Mouse (Mus musculus): Measurements from ENCODE around the gene 1700020L24Rik. TPM values are rescaled to one million over a fixed set of nuclear protein-coding genes. Genes with fewer than 3 reads are reported as not detected.

1700020L24Rik gene
- polyA plus RNA-seq, 1 experiment = not detected

- H3K36me3 ChIP-seq (ENCODE audit: control insufficient read depth, insufficient read depth, low read length, poor library complexity, severe bottlenecking) = no peaks in the 10 kb centered on the region
- no peak overlapping the region for H3K4me3 ChIP-seq (ENCODE audit: low read depth, low read length)
- H3K9ac ChIP-seq (ENCODE audit: low read depth, poor library complexity, severe bottlenecking) = no peak overlapping the region
- TF ChIP-seq POLR2A (IDR thresholded peaks at IDR 0.05; ENCODE audit: insufficient read depth, low read length) (no peak), EP300 (IDR thresholded peaks at IDR 0.05; ENCODE audit: insufficient read depth, low read depth, low read length) (no peak), CTCF (IDR thresholded peaks at IDR 0.05; ENCODE audit: low read depth, low read length) (no peak)
- no peaks in the 10 kb centered on the region for H3K4me1 ChIP-seq (ENCODE audit: control insufficient read depth, insufficient read depth, low read length)
- H3K27me3 ChIP-seq (ENCODE audit: control insufficient read depth, insufficient read depth, low read length, poor library complexity, severe bottlenecking) = no peaks in the 10 kb centered on the region
- no peak overlapping the region for H3K27ac ChIP-seq (ENCODE audit: insufficient read depth, low read length)
- H3K9me3 ChIP-seq (replicated peaks; ENCODE audit: control insufficient read depth, insufficient read depth, low read length, poor library complexity, severe bottlenecking) = no peaks in the 10 kb centered on the region
Measured at GRCm38 (mm10) chr11:83417708-83418107, 19.8 kb upstream of the 1700020L24Rik start.

- H3K4me1 ChIP-seq (ENCODE audit: control insufficient read depth, insufficient read depth, low read length) = no peaks in the 10 kb centered on the region
- no peaks in the 10 kb centered on the region for H3K36me3 ChIP-seq (ENCODE audit: control insufficient read depth, insufficient read depth, low read length, poor library complexity, severe bottlenecking)
- no peak overlapping the region for H3K27ac ChIP-seq (ENCODE audit: insufficient read depth, low read length)
- H3K9ac ChIP-seq (ENCODE audit: low read depth, poor library complexity, severe bottlenecking) = no peak overlapping the region
- H3K4me3 ChIP-seq (ENCODE audit: low read depth, low read length) = peak overlapping the region; percentile 62
- TF ChIP-seq CTCF (IDR thresholded peaks at IDR 0.05; ENCODE audit: low read depth, low read length) = peak; percentile 50
- TF ChIP-seq EP300 (IDR thresholded peaks at IDR 0.05; ENCODE audit: insufficient read depth, low read depth, low read length) = no peak
- H3K27me3 ChIP-seq (ENCODE audit: control insufficient read depth, insufficient read depth, low read length, poor library complexity, severe bottlenecking) = no peaks in the 10 kb centered on the region
- no peaks in the 10 kb centered on the region for H3K9me3 ChIP-seq (replicated peaks; ENCODE audit: control insufficient read depth, insufficient read depth, low read length, poor library complexity, severe bottlenecking)
Measured at GRCm38 (mm10) chr11:83418566-83418965, 18.9 kb upstream of the 1700020L24Rik start.

GRCm38 (mm10) chr11:83420338-83420737 is 17.1 kb upstream of the 1700020L24Rik start:
- Histone ChIP-seq H3K27me3 (ENCODE audit: control insufficient read depth, insufficient read depth, low read length, poor library complexity, severe bottlenecking) (no peaks in the 10 kb centered on the region), H3K9ac (ENCODE audit: low read depth, poor library complexity, severe bottlenecking) (no peak overlapping the region), H3K4me3 (ENCODE audit: low read depth, low read length) (no peak overlapping the region), H3K27ac (ENCODE audit: insufficient read depth, low read length) (no peak overlapping the region), H3K36me3 (ENCODE audit: control insufficient read depth, insufficient read depth, low read length, poor library complexity, severe bottlenecking) (no peaks in the 10 kb centered on the region), H3K9me3 (replicated peaks; ENCODE audit: control insufficient read depth, insufficient read depth, low read length, poor library complexity, severe bottlenecking) (no peaks in the 10 kb centered on the region), H3K4me1 (ENCODE audit: control insufficient read depth, insufficient read depth, low read length) (no peaks in the 10 kb centered on the region)
- TF ChIP-seq CTCF (IDR thresholded peaks at IDR 0.05; ENCODE audit: low read depth, low read length) = peak; percentile 78
- TF ChIP-seq EP300 (IDR thresholded peaks at IDR 0.05; ENCODE audit: insufficient read depth, low read depth, low read length) = no peak

GRCm38 (mm10) chr11:83421305-83421704 is 16.2 kb upstream of the 1700020L24Rik start:
- H3K9me3 ChIP-seq (replicated peaks; ENCODE audit: control insufficient read depth, insufficient read depth, low read length, poor library complexity, severe bottlenecking) = no peaks in the 10 kb centered on the region
- no peak overlapping the region for H3K4me3 ChIP-seq (ENCODE audit: low read depth, low read length)
- H3K9ac ChIP-seq (ENCODE audit: low read depth, poor library complexity, severe bottlenecking) = no peak overlapping the region

GRCm38 (mm10) chr11:83424681-83425080 is 12.8 kb upstream of the 1700020L24Rik start:
- no peak for TF ChIP-seq POLR2A (IDR thresholded peaks at IDR 0.05; ENCODE audit: insufficient read depth, low read length)
- TF ChIP-seq CTCF (IDR thresholded peaks at IDR 0.05; ENCODE audit: low read depth, low read length) = peak; percentile 98
- H3K4me3 ChIP-seq (ENCODE audit: low read depth, low read length) = no peak overlapping the region
- no peak overlapping the region for H3K9ac ChIP-seq (ENCODE audit: low read depth, poor library complexity, severe bottlenecking)
- H3K9me3 ChIP-seq (replicated peaks; ENCODE audit: control insufficient read depth, insufficient read depth, low read length, poor library complexity, severe bottlenecking) = no peaks in the 10 kb centered on the region
- no peaks in the 10 kb centered on the region for H3K36me3 ChIP-seq (ENCODE audit: control insufficient read depth, insufficient read depth, low read length, poor library complexity, severe bottlenecking)
- H3K27me3 ChIP-seq (ENCODE audit: control insufficient read depth, insufficient read depth, low read length, poor library complexity, severe bottlenecking) = no peaks in the 10 kb centered on the region
- H3K4me1 ChIP-seq (ENCODE audit: control insufficient read depth, insufficient read depth, low read length) = no peaks in the 10 kb centered on the region
- no peak overlapping the region for H3K27ac ChIP-seq (ENCODE audit: insufficient read depth, low read length)

More at GRCm38 (mm10) chr11:83421305-83421704, 16.2 kb upstream of the 1700020L24Rik start:
- TF ChIP-seq EP300 (IDR thresholded peaks at IDR 0.05; ENCODE audit: insufficient read depth, low read depth, low read length) (no peak), POLR2A (IDR thresholded peaks at IDR 0.05; ENCODE audit: insufficient read depth, low read length) (no peak), CTCF (IDR thresholded peaks at IDR 0.05; ENCODE audit: low read depth, low read length) (no peak)
- Histone ChIP-seq H3K27ac (ENCODE audit: insufficient read depth, low read length) (no peak overlapping the region), H3K27me3 (ENCODE audit: control insufficient read depth, insufficient read depth, low read length, poor library complexity, severe bottlenecking) (no peaks in the 10 kb centered on the region), H3K36me3 (ENCODE audit: control insufficient read depth, insufficient read depth, low read length, poor library complexity, severe bottlenecking) (no peaks in the 10 kb centered on the region), H3K4me1 (ENCODE audit: control insufficient read depth, insufficient read depth, low read length) (no peaks in the 10 kb centered on the region)

GRCm38 (mm10) chr11:83426964-83427363 is 10.5 kb upstream of the 1700020L24Rik start:
- no peaks in the 10 kb centered on the region for H3K27me3 ChIP-seq (ENCODE audit: control insufficient read depth, insufficient read depth, low read length, poor library complexity, severe bottlenecking)
- TF ChIP-seq POLR2A (IDR thresholded peaks at IDR 0.05; ENCODE audit: insufficient read depth, low read length) (no peak), CTCF (IDR thresholded peaks at IDR 0.05; ENCODE audit: low read depth, low read length) (no peak)
- H3K9ac ChIP-seq (ENCODE audit: low read depth, poor library complexity, severe bottlenecking) = 0 out of 2 replicates have a peak overlapping the region, but pooled peaks have one; percentile 6
- no peaks in the 10 kb centered on the region for H3K9me3 ChIP-seq (replicated peaks; ENCODE audit: control insufficient read depth, insufficient read depth, low read length, poor library complexity, severe bottlenecking)
- peak overlapping the region; percentile 43 for H3K4me3 ChIP-seq (ENCODE audit: low read depth, low read length)
- H3K4me1 ChIP-seq (ENCODE audit: control insufficient read depth, insufficient read depth, low read length) = no peaks in the 10 kb centered on the region
- H3K27ac ChIP-seq (ENCODE audit: insufficient read depth, low read length) = no peak overlapping the region
- H3K36me3 ChIP-seq (ENCODE audit: control insufficient read depth, insufficient read depth, low read length, poor library complexity, severe bottlenecking) = no peaks in the 10 kb centered on the region
